Mouse (Mus musculus): ENCODE results near the gene Gprin1.

GRCm38 (mm10) chr13:54690151-54690740 lies 59.4 kb downstream of the Gprin1 start:
- TF ChIP-seq CTCF (IDR thresholded peaks at IDR 0.05; ENCODE audit: borderline replicate concordance, extremely low read depth, insufficient read depth, insufficient read length) (no peak), POLR2A (IDR thresholded peaks at IDR 0.05; ENCODE audit: borderline replicate concordance, extremely low read depth, insufficient read depth, insufficient read length, poor library complexity, severe bottlenecking) (no peak)

Data from brain, embryonic 14.5 days (tissue).